Mouse (Mus musculus) stomach, embryonic 15.5 days (tissue): ENCODE results near the gene Macrod1. TPM values are rescaled to one million over a fixed set of nuclear protein-coding genes. Genes with fewer than 3 reads are reported as not detected.

ENCODE experiments used
- ATAC-seq: fragments of 200-750 bp; cut with Nextera tagmentation; 2 replicates; pipeline ENCODE4 v1.8.0; 2017; ENCODE audit warnings: low read depth, moderate number of reproducible peaks, moderate TSS enrichment; ENCODE audit not compliant: insufficient read depth, low FRiP score
- H3K27ac ChIP-seq: fragments of 300-500 bp; sonication (generic); 2 replicates; pipeline ENCODE4 v1.5.1; 2015; ENCODE audit warnings: mild to moderate bottlenecking, inconsistent platforms
- H3K27me3 ChIP-seq: fragments of 300-500 bp; sonication (generic); replicated peaks from 2 replicates; pipeline ENCODE4 v1.6.1; 2015; ENCODE audit warnings: inconsistent platforms
- H3K36me3 ChIP-seq: fragments of 300-500 bp; sonication (generic); 2 replicates; pipeline ENCODE4 v1.6.1; 2015; ENCODE audit warnings: inconsistent platforms
- H3K4me1 ChIP-seq: fragments of 300-500 bp; sonication (generic); 2 replicates; pipeline ENCODE4 v1.6.1; 2015; ENCODE audit warnings: inconsistent platforms
- H3K4me2 ChIP-seq: fragments of 300-500 bp; sonication (generic); 2 replicates; pipeline ENCODE4 v1.6.1; 2015; ENCODE audit warnings: mild to moderate bottlenecking, inconsistent platforms
- H3K4me3 ChIP-seq: fragments of 300-500 bp; sonication (generic); replicated peaks from 2 replicates; pipeline ENCODE4 v1.5.1; 2015; ENCODE audit warnings: inconsistent platforms
- H3K9ac ChIP-seq: fragments of 300-500 bp; sonication (generic); 2 replicates; pipeline ENCODE4 v1.6.1; 2015; ENCODE audit warnings: inconsistent platforms
- H3K9me3 ChIP-seq: fragments of 300-500 bp; sonication (generic); 2 replicates; pipeline ENCODE4 v1.6.1; 2016; ENCODE audit warnings: inconsistent platforms
- WGBS: fragments of 180-500 bp; shearing (Covaris S2); methylation state at CpG from one replicate; pipeline ENCODE4 v1.1.7; 2015; 5-methylcytosine and 5-hydroxymethylcytosine counted together
- polyA plus RNA-seq: library from polyadenylated mRNA; unstranded; fragments of >200 nt; fragmentation: Nextera tagmentation; extraction: Ambion mirVana; gene quantifications from 2 replicates; pipeline ENCODE4 v1.2.1, GENCODE M21; 2015

Gene Macrod1
- polyA plus RNA-seq, 1 experiment from 2014 or later: 13.3 TPM

- no peaks in the 10 kb centered on the region for H3K9me3 ChIP-seq
- H3K27me3 ChIP-seq: 0 out of 2 replicates have a peak, but pooled peaks cover 2% of the 10 kb centered on the region
- H3K4me2 ChIP-seq: 0 out of 2 replicates have a peak overlapping the region, but pooled peaks have one; percentile 3
- WGBS: 21% methylated on average over 10 of the region's 10 CpGs
- peak overlapping the region; percentile 26; the same call in 1 of the 2 replicates for H3K27ac ChIP-seq
- H3K4me1 ChIP-seq: peaks cover 14% of the 10 kb centered on the region
- H3K4me3 ChIP-seq: no peak overlapping the region
- no peak overlapping the region for H3K9ac ChIP-seq
- no peak for ATAC-seq
- no peaks in the 10 kb centered on the region for H3K36me3 ChIP-seq
Measured at GRCm38 (mm10) chr19:7122698-7123306, 66.2 kb downstream of the Macrod1 start.

GRCm38 (mm10) chr19:7125526-7126156 is 69.0 kb downstream of the Macrod1 start:
- Histone ChIP-seq H3K4me3 (no peak overlapping the region), H3K9ac (no peak overlapping the region), H3K36me3 (no peaks in the 10 kb centered on the region), H3K27ac (no peak overlapping the region), H3K27me3 (0 out of 2 replicates have a peak, but pooled peaks cover 2% of the 10 kb centered on the region), H3K9me3 (no peaks in the 10 kb centered on the region), H3K4me2 (no peak overlapping the region), H3K4me1 (peaks cover 14% of the 10 kb centered on the region)
- WGBS: 71% methylated on average over 4 of the region's 4 CpGs
- no peak for ATAC-seq

GRCm38 (mm10) chr19:7126209-7126608 is 69.6 kb downstream of the Macrod1 start:
- 65% methylated on average over 1 of the region's 1 CpGs for WGBS
- no peak for ATAC-seq
- H3K4me2 ChIP-seq: no peak overlapping the region

DNA sequence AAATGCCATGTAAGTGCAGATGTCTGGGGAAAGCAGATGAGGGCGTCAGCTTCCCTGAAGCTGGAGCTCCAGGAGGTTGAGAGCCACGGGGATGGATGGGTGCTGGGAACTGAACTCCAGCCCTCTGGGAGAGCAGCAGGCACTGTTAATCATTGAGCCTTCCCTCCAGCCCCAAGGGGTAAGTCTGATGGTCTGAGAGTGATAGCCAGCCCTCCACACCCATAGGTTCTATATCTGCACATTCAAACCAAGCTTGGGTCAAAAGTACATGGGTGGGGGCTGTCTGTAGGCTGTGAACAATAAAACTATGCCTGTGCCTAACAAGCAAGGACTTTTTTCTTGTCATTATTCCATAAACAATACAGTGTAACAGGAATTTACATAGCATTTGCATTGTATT is 70.3 kb downstream of the Macrod1 start:
- 46% methylated on average over 2 of the region's 2 CpGs for WGBS
- Histone ChIP-seq H3K4me1 (peaks cover 10% of the 10 kb centered on the region), H3K4me3 (no peak overlapping the region), H3K27me3 (0 out of 2 replicates have a peak, but pooled peaks cover 2% of the 10 kb centered on the region), H3K9me3 (no peaks in the 10 kb centered on the region), H3K9ac (no peak overlapping the region), H3K27ac (no peak overlapping the region), H3K36me3 (no peaks in the 10 kb centered on the region), H3K4me2 (no peak overlapping the region)
- no peak for ATAC-seq

More at GRCm38 (mm10) chr19:7126209-7126608, 69.6 kb downstream of the Macrod1 start:
- no peak overlapping the region for H3K9ac ChIP-seq
- H3K27me3 ChIP-seq: 0 out of 2 replicates have a peak, but pooled peaks cover 2% of the 10 kb centered on the region
- no peak overlapping the region for H3K4me3 ChIP-seq
- H3K4me1 ChIP-seq: peaks cover 14% of the 10 kb centered on the region
- no peak overlapping the region for H3K27ac ChIP-seq
- H3K36me3 ChIP-seq: no peaks in the 10 kb centered on the region
- H3K9me3 ChIP-seq: no peaks in the 10 kb centered on the region

DNA sequence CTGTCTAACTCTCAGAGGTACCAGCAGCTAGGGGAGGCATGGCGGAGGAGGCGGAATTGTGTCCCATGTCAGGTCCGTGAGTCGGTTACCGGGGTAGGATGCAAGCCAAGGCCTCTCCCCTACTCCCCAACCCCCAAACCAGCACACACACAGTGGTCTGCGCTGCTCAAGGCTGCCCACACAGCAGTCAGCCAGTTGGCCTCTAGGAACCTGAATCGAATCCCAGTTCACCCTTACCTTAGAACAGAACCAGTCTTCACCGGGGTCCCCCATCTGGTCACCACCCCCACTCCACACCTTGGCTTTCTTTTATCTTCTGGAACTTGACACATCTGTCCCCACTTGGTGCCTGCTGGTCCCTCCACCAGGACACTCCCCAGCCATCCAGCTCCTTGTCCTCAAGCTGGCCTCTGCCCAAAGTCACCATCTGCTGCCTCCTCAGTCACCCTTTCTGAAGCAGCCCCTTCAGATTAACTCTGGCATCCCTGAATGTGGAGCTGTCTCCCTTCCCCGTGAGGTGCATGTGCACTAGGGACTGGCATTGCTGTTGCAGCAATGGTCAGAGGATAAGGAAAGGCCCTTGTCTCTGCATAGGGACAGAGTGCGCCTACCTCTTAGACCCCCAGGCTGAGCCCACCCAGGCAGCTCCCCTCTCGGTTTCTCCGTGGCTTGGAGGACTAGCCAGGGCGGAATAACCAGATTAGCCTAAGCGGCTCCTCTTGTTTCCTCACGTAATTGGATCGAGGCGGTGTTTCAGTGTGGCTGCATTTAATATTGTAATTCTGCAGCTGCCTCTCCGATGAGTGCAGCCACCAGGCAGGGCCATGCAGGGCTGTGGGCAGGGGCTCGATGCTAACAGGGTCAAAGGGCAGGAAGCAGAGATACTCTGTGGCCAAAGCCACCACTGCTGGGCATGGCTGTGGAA is 72.2 kb downstream of the Macrod1 start:
- no peak overlapping the region for H3K4me3 ChIP-seq
- H3K9ac ChIP-seq: no peak overlapping the region
- WGBS: 67% methylated on average over 19 of the region's 19 CpGs
- H3K27ac ChIP-seq: no peak overlapping the region
- H3K4me1 ChIP-seq: peaks cover 2% of the 10 kb centered on the region
- no peaks in the 10 kb centered on the region for H3K9me3 ChIP-seq
- H3K27me3 ChIP-seq: 0 out of 2 replicates have a peak, but pooled peaks cover 2% of the 10 kb centered on the region
- no peak for ATAC-seq
- H3K36me3 ChIP-seq: no peaks in the 10 kb centered on the region
- H3K4me2 ChIP-seq: no peak overlapping the region

DNA sequence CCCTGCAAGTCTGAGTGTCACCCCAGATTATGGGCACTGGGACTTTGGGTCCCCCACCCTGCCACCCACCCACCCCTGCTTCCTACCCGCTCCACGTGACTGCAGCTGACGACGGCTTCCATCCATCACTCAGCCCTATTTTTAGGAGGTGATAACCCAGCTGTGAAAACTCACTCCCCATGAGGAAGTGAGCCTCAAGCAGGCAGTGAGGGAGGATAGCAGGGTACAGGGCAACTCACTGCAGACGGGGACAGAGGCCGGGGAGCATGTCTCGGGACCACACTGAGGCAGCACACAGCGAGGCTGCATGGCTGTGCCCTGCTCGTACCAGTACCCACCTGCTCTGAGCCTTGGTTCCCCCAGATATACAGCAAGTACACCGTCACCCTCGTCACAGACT is 73.7 kb downstream of the Macrod1 start:
- 0 out of 2 replicates have a peak, but pooled peaks cover 1% of the 10 kb centered on the region for H3K27me3 ChIP-seq
- no peaks in the 10 kb centered on the region for H3K36me3 ChIP-seq
- no peak overlapping the region for H3K4me2 ChIP-seq
- ATAC-seq: no peak
- H3K9ac ChIP-seq: no peak overlapping the region
- no peaks in the 10 kb centered on the region for H3K9me3 ChIP-seq
- 58% methylated on average over 11 of the region's 11 CpGs for WGBS
- no peak overlapping the region for H3K4me3 ChIP-seq
- H3K4me1 ChIP-seq: peaks cover 17% of the 10 kb centered on the region
- no peak overlapping the region for H3K27ac ChIP-seq

DNA sequence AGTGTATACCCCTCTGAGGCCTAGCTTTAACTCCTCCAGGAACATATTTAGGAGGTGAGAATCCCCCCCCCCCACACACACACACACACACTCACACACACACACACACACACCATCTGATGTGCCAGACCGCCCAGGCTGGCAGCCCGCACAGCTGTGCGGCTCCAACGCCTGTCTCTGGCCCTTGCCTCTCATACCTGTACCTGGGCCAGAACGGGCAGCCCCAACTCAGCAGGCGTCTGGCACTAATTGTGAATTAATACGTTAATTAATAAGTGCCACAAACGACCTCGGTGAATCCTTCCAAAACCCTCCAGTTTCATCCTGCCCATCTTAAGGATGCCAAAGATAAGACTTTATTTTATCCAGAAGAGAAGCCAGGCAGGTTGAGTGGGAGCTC is 76.8 kb downstream of the Macrod1 start:
- peaks cover 44% of the 10 kb centered on the region for H3K4me1 ChIP-seq
- H3K36me3 ChIP-seq: no peaks in the 10 kb centered on the region
- 86% methylated on average over 9 of the region's 9 CpGs for WGBS
- H3K27ac ChIP-seq: no peak overlapping the region
- H3K4me3 ChIP-seq: no peak overlapping the region
- no peaks in the 10 kb centered on the region for H3K9me3 ChIP-seq
- H3K9ac ChIP-seq: no peak overlapping the region
- no peak overlapping the region for H3K4me2 ChIP-seq
- ATAC-seq: no peak
- no peaks in the 10 kb centered on the region for H3K27me3 ChIP-seq

DNA sequence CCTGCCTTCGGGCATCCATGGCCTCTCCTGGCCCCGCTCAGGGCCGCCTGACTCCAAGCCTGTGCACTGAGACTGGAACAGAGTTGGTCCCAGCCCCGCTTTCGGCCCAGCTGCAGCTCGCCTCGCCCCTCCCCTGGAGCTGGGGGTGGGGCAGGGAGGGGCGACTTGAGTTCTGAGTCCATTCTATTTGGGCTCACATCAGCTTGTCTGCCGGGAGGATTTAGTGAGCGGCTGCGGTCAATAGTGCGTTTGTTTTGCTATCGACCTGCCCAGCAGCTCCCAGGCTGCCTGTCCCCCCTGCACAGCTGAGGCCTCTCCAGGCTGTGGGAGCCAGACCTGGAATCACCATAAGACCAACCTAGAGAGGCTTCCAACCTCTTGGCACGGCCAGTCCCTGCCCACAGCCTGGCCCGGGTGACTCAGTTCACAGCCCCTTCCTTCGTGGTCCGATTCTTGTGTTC is 78.1 kb downstream of the Macrod1 start:
- no peaks in the 10 kb centered on the region for H3K27me3 ChIP-seq
- no peak overlapping the region for H3K4me3 ChIP-seq
- no peaks in the 10 kb centered on the region for H3K36me3 ChIP-seq
- H3K4me2 ChIP-seq: peak overlapping the region; percentile 19; the same call in 1 of the 2 replicates
- 0 out of 2 replicates have a peak, but pooled peaks have one; percentile 24 for ATAC-seq
- H3K4me1 ChIP-seq: peaks cover 47% of the 10 kb centered on the region
- no peaks in the 10 kb centered on the region for H3K9me3 ChIP-seq
- H3K9ac ChIP-seq: no peak overlapping the region
- WGBS: 21% methylated on average over 17 of the region's 17 CpGs
- peak overlapping the region; percentile 79 for H3K27ac ChIP-seq

- no peak overlapping the region for H3K9ac ChIP-seq
- WGBS: 16% methylated on average over 9 of the region's 9 CpGs
- H3K4me2 ChIP-seq: peak overlapping the region; percentile 21; the same call in 1 of the 2 replicates
- peak; percentile 37; the same call in 1 of the 2 replicates for ATAC-seq
- H3K36me3 ChIP-seq: no peaks in the 10 kb centered on the region
- H3K9me3 ChIP-seq: no peaks in the 10 kb centered on the region
- no peak overlapping the region for H3K4me3 ChIP-seq
- H3K27me3 ChIP-seq: no peaks in the 10 kb centered on the region
- peaks cover 47% of the 10 kb centered on the region for H3K4me1 ChIP-seq
- peak overlapping the region; percentile 79 for H3K27ac ChIP-seq
Measured at GRCm38 (mm10) chr19:7135525-7135924, 78.9 kb downstream of the Macrod1 start.

DNA sequence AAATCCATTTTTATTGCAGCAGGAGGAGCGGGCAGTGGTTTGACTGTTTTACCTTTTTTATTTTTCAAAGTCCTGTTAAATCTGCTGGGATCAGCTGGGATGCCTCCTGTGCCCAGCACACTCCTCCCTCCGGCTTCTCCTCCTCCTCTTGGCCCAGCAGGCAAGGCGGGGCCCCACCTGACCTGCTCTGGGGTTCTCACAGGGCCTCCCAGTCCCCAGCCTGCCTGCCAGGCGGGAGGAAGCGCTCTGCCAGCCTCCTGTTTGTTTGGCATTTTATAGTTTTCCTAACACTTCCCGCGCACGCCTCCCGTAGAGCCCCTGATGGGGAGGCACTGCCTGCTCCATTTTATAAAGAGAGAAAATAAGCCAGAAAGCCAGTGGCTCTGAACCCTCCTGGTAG is 79.4 kb downstream of the Macrod1 start:
- H3K4me2 ChIP-seq: peak overlapping the region; percentile 21; the same call in 1 of the 2 replicates
- no peaks in the 10 kb centered on the region for H3K36me3 ChIP-seq
- H3K9ac ChIP-seq: no peak overlapping the region
- no peak overlapping the region for H3K4me3 ChIP-seq
- H3K27me3 ChIP-seq: no peaks in the 10 kb centered on the region
- peak overlapping the region; percentile 79 for H3K27ac ChIP-seq
- no peaks in the 10 kb centered on the region for H3K9me3 ChIP-seq
- 23% methylated on average over 9 of the region's 9 CpGs for WGBS
- peaks cover 47% of the 10 kb centered on the region for H3K4me1 ChIP-seq
- ATAC-seq: peak; percentile 63; the same call in 1 of the 2 replicates

DNA sequence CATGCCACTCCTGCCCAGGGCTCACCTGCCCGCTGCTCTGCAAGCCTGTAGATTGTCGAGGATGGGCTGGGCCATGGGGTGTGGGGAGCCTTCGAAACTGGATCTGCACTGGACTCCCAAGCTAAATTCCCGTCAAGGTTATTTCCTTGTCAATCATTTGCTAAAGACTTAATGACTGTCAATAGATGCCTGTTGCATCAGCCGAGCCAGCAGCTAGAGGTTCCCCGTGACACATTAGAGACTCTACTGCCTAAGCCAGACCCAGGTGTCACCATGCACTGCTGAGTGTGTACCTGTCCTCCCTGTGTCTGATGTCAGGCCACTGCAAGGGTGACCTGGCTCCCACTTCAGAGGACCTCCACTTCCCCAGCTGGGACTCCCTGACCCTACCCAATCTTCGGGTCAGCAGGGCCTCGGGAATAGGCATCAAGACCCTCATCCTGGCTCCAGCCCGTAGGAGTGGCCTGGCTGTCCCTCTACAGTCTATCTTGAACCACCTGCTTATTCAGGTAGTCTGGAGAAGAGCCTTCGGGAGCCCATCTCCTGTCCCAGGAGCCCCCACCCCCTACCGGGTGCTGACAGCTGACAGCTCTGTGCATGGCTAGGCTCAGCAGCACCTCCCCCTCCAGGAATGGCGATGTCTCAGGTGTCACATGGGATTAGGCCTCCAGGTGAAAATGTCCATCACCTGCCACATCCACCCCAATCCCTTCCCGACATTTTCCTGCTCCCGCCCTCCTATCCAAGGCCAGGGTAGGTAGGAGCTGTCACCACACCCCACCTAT is 80.3 kb downstream of the Macrod1 start:
- WGBS: 46% methylated on average over 14 of the region's 14 CpGs
- Histone ChIP-seq H3K27ac (peak overlapping the region; percentile 79), H3K4me3 (no peak overlapping the region), H3K9me3 (no peaks in the 10 kb centered on the region), H3K4me2 (no peak overlapping the region), H3K36me3 (no peaks in the 10 kb centered on the region), H3K9ac (no peak overlapping the region), H3K4me1 (peaks cover 49% of the 10 kb centered on the region), H3K27me3 (no peaks in the 10 kb centered on the region)
- ATAC-seq: peak; percentile 24; the same call in 1 of the 2 replicates
